Mouse (Mus musculus): Measurements from ENCODE around the gene Clic1. TPM values are rescaled to one million over a fixed set of nuclear protein-coding genes. Genes with fewer than 3 reads are reported as not detected.
"Not testable (repeated sequence)": the region's sequence is repeated elsewhere in the genome, so short reads cannot be mapped to it uniquely, and the experiment has no call there.

The Clic1 gene
- total RNA-seq, 2 experiments from 2014 or later: 28.3 to 32.5 TPM

DNA sequence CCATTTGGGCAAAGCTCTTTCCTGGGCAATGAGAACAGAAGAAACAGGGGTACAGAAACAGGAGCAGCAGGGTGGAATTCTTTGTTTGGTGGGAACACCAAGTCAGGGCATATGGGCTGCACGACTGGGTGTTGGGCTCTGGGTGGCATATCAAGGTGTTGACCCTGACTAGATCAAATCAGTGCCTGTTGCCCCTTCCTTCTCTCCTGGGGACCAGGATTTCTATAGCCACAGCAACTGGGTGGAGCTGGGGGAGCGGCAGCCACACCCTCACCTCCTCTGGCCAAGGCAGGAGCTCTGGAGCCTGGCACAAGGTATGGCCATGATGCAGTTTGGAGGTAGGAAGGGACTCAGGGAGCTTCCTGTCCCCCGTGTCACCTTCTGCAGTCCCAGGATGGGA lies 31.6 kb upstream of the Clic1 start:
- intact Hi-C loops (cut with DNase I; ENCODE audit: low total_unique reads): loop anchor here (5.0 kb wide), 1 partner anchor 84 kb away; no protein-coding TSS in a partner anchor
- DNase-seq: no peak

DNA sequence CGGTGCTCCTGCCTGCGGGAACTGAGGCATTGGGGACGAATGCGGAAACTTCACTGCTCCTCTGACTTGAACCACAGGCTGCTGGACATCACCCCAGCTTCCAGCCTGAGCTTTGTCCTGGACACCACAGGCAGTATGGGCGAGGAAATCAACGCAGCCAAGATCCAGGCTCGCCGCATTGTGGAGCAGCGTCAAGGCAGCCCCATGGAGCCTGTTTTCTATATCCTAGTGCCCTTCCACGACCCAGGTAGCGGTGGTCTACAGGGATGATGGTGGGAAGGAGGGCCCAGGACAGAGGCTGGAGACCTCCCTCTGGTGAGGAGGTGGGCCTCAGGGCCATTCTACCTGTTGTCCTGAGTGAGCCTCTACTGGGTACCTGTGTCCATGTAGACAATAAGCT lies 29.9 kb upstream of the Clic1 start:
- intact Hi-C loops (cut with DNase I; ENCODE audit: low total_unique reads): loop anchor here (2.0 to 5.0 kb wide), 2 partner anchors 39 to 82 kb away; partner anchors contain the start of gene Ddah2
- DNase-seq: no peak

DNA sequence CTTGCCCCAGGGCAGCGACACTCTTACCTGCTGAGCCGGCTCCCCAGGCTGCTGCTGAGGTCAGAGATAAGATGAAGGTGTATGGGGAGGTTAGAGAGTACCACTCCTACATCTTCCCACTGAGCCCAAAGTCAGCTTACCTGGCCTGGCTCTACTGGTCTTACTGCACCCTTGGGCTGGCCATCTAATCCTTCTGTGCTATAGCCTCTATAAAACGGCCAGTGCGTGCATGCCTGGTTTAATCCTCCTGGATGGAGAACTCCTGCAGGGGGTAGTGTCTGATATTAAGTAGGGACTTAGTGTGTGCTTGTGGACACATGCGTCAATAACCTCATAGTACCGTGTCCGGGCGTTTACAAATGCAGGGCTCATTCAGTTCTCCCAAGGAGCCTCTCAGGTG lies 29.2 kb upstream of the Clic1 start:
- DNase-seq: no peak
- intact Hi-C loops (cut with DNase I; ENCODE audit: low total_unique reads): loop anchor here (2.0 kb wide), 1 partner anchor 38 kb away; the partner anchor contains the start of gene Ddah2

DNA sequence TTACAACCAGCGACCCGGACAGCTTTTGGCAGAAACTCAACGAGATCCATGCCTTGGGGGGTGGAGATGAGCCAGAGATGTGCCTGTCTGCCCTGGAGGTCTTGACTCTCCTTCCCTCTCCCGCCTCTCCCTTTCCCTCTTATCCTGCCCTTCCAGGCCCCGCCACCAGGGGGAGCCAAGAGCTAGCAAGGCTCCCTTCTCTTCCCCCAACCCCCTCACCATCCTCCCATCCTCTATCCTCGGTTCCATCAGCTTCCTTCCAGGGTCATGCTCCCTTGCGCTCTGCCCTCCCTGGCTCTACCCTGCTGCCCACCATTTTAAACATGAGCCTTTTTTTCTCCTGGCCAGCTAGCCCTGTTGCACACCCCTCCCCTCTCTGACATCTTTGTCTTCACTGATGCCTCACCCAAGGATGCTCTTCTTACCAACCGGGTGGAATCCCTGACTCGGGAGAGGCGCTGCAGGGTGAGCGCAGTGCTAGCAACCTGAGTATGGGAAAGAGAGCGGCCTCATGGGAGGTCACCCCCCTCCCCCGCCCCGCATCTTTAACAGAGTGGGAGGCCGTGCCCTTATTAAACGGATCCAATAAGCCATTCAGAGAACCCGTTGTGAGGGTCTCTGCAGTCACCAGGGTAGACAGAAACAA lies 28.5 kb upstream of the Clic1 start:
- peak; percentile 89 for DNase-seq
- intact Hi-C loops (cut with DNase I; ENCODE audit: low total_unique reads): loop anchor here (2.0 kb wide), 1 partner anchor 38 kb away; the partner anchor contains the start of gene Ddah2

DNA sequence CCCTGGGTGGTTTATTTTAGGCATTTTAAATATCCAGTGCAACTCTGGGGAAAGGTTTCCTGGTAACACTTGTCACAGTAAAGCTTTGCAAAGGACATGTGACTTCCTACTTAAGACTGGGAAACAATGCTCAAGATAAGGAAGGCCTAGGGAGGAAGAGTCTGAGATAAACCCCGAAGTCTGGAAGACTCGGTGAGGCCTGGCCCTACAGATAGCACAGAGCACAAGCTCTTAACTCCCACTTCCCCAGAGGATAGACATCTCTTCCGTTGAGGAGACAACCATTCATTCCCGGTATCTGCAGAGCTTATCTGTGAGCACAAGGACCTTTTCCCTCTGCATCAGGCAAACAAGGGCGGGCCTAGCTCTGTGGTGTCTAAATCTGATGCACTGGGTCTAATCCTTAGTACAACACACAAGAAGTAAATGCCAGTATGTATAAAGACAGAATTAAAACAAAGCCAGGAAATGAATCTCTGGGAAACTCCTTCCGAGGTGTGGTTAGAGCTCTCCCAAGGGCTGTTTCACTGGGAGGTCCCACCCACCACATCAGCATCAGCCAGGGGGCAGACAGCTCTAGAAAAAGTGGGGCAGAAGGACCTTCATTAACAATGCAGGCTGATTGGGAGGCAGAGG lies 27.8 kb upstream of the Clic1 start:
- intact Hi-C loops (cut with DNase I; ENCODE audit: low total_unique reads): loop anchor here (2.0 kb wide), 1 partner anchor 37 kb away; the partner anchor contains the start of gene Ddah2
- no peak for DNase-seq

DNA sequence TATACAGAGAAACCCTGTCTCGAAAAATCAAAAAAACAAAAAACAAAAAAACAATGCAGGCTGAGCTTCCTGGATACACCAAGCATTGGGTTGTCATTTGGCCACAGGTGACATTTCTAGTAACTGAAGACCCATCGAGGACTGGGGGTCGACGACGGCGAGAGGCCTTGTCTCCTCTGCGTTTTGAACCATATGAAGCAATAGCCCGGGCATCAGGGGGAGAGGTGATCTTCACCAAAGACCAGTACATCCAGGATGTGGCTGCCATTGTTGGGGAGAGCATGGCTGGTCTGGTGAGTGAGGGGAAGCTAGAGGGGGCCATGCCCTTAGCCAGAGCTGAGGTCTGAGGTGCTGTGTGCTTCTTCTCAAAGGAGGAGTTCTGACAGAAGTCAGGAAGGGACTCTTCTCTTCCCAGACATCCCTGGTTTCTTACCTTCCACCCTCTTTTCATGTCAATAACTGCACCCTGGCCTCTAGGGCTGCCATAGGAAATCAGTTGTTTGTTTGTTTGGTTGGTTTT lies 27.2 kb upstream of the Clic1 start:
- intact Hi-C loops (cut with DNase I; ENCODE audit: low total_unique reads): no loop called here
- no peak for DNase-seq

DNA sequence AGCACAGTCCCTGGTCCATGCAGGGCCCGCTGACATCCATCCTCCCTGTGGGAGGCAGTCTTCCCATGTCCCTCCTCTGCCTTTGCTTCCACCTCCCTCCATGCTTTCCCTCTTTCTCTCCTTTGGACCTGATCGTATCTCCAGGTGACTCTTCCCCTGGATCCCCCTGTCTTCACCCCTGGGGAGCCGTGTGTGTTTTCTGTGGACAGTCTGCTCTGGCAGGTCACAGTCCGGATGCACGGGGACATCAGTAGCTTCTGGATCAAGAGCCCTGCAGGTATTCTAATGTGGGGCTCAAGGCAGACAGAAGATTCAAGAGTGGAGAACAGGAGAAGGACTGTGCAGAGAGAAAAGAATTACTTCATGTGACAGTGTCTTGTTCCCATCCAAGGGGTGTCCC lies 26.5 kb upstream of the Clic1 start:
- intact Hi-C loops (cut with DNase I; ENCODE audit: low total_unique reads): no loop called here

DNA sequence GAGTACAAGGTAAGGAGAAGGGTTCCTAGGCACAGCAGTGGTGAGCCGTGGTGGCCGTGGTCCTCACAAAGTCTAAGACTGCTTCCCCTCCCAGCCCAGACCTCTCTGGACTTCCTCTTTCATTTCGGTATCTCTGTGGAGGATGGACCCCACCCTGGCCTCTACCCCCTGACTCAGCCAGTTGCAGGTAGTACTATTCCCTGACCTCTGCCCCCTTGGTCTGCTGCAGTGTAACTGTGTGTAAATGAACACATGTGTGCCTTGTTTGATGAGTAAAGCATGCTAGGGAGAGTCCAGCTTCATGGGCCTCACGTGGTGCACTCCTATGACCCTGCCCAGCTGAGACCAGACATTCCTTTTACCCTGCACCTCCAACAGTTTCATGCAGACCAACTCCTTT lies 26.0 kb upstream of the Clic1 start:
- intact Hi-C loops (cut with DNase I; ENCODE audit: low total_unique reads): no loop called here

More for the DNA sequence above, 26.5 kb upstream of the Clic1 start:
- no peak for DNase-seq

DNA sequence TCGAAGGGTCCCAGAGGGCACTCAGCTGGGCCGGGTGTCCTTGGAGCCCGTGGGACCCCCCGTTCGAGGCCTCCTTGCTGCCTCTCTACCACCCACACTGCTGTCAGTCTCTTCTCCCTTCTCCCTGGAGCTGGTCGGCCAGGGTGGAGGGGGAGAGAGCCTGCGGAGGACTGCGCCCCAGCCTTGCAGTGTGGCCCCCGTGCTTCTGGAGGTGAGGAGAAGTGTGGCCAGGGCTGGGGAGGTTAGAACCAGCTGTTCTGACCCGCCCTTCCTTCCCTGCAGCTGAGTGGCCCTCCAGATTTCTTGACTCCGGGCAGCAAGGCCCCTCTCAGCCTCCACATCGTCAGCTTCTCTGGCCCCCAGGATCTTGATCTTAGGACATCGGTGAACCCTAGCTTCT lies 25.5 kb upstream of the Clic1 start:
- no peak for DNase-seq
- intact Hi-C loops (cut with DNase I; ENCODE audit: low total_unique reads): no loop called here

More for the DNA sequence above, 26.0 kb upstream of the Clic1 start:
- DNase-seq: no peak

DNA sequence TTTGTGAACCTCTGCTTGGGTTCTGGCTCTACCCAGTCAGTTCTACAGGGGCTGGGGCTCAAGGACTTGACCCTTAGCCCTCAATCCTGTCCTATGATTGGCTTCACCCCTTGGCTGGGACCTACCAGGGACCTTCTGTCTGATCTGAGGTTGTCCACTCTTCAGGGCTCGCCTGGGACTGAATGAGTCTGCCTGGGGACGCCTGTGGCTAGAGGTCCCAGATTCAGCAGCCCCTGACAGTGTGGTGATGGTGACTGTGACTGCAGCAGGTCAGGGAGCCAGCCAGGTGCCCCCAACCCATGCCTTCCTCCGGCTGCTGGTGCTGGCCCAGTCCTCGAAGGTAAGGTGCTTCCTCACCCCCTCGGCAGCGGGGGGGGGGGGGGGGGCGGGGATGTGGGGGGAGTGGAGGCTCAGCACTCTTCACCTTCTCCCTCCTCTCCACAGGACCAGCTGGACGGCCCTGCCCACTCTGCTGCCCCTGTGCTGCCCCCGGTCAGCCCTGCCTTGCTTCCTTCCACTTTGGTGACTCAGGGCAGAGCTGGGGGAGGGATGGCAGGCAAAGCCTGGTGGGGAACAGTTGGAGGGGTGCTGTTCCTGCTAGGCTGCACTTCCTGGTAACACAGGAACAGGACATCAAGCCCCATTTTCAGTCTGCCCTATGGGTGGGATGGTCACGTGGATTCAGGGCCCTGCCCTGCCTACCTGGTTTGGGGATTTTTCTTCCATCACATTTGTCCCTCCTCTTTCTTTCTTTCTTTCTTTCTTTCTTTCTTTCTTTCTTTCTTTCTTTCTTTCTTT lies 24.9 kb upstream of the Clic1 start:
- no peak for DNase-seq
- intact Hi-C loops (cut with DNase I; ENCODE audit: low total_unique reads): no loop called here

DNA sequence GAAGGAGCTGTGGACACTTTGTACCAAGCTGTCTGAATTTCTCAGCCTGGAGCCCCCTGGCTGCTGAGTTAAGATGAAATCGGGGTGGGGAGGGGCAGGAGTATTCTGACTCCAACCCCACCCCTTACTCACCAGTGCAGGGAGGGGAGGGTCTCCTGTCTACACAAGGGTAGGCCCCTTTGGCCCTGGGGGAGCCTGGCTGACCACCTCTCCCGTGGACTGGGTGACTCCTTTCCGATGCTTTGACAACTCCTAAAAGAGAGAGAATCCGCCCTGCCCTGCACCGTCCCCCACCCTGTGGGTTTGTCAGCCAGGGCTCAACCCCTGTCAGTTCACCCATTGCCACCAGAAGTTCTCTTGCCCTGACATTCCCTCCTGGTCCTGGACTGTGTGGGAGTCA lies 23.6 kb upstream of the Clic1 start:
- DNase-seq: no peak
- intact Hi-C loops (cut with DNase I; ENCODE audit: low total_unique reads): no loop called here

DNA sequence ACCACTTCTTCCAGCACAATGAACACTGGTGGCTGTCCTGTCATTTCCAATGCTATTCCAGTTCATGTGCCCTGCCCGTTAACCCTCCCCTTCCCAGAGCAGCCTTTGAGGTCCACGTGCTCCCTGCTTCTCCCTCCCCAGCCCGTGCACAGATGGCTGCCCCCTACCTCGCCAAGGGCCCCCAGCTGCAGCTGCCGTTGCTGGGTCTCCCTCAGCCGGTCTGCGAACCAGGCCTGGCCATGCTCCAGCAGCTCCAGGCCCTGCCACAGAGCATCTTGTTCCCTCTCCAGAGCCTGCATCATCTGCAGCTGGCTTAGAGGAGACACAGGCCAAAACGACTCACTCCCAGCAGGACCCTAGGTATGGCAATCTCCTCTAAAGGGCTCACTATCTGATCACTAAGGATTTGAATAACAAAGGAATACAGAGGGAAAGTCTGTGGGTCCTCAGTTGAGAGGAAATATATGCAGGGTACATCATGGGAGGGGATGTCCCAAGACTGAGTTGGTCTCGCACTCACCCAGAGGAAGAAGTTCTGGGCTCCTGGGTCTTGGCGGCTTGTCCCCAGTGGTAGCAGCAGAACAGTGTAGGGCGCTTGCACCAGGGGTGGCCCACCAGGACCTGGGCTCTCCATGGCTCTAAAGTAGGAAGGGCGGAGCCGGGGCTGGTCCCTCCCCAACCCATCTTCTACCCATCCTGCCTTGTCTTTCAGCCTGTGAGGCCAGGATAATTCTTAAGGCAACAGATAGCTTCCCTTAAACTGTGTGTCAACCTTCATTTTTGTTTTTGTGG lies 22.3 kb upstream of the Clic1 start, which contains the start of gene Sapcd1:
TSS of gene Sapcd1 (minus strand) at position 740 of the 792 bp plus-strand sequence.
- peak; percentile 84 for DNase-seq
- intact Hi-C loops (cut with DNase I; ENCODE audit: low total_unique reads): no loop called here

DNA sequence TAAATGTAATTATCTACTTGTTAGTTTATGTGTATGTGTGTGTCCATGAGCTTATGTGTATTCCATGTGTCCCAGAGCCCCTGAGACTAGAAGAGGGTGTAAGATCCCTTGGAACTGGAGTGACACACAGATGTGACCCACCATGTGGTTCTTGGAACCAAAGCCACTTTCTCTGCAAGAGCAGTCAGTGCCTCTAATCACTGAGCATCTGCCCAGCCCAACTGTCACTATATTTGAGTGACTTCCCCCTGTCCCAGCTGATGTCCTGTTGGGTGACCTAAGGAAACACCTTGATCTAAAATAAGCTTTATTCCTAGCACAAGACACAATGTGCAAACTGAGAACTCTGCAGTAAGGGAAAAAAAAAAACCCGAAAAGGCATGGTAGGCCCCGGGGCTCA lies 21.5 kb upstream of the Clic1 start:
- intact Hi-C loops (cut with DNase I; ENCODE audit: low total_unique reads): no loop called here

DNA sequence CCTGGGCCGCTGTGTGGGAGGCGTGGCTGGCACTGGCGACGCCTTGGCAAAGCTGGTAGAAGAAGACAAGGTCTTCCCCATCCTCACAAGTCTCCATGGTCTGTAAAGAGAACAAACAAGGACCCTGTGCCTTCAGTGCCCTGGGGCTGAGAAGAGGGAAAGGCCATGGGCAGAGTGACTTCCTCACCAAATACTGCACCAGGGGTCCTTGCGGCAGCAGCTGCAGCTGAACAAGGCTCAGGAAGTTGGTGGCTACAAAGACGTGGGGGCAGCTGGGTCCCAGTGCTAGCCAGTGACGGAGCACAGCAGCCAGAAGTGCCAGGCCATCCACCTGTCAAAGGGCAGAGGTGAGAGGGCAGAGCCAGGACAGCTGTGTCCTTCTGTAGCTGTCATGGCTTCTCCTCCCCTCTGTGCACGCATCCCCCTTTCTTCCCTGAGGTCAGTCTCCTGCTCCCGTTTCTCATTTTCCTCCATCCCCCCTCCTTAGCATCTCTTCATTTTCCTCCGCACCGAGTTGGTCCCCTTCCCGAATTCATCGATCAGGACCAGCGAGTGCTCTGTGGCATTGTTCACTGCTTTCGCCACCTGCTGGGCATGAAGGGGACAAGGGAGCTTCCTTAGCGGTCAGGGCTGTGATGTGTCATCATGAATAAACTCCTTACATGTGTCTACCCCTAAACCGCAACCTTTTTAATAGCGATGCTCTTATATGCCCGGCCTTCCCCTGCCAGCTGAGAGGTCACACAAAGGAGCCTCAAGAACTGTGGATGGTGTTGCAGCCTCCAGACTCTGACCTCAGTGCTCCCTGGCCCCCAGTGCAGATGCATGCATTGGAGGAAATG lies 19.9 kb upstream of the Clic1 start:
- intact Hi-C loops (cut with DNase I; ENCODE audit: low total_unique reads): no loop called here
- no peak for DNase-seq

More for the DNA sequence above, 21.5 kb upstream of the Clic1 start:
- no peak for DNase-seq

DNA sequence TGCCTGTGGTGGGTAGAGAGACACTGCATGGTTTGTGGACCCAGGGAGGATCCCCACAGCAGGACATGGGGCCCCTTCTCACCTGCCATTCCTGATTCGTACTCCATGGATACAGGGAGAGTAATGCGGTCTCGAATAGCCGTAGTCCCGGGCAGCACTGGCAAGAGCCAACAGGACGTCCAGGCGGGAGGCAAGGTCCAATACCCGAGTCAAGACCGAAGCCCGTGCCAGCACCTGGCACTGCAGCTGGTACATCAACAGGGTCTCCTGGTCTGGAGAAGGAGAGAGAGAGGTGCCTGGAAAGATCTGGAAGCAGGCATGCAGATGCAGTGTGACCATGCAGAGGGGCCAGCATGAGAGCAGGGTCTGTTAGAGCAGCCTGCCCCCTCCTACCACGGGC lies 18.5 kb upstream of the Clic1 start:
- no peak for DNase-seq
- intact Hi-C loops (cut with DNase I; ENCODE audit: low total_unique reads): no loop called here

DNA sequence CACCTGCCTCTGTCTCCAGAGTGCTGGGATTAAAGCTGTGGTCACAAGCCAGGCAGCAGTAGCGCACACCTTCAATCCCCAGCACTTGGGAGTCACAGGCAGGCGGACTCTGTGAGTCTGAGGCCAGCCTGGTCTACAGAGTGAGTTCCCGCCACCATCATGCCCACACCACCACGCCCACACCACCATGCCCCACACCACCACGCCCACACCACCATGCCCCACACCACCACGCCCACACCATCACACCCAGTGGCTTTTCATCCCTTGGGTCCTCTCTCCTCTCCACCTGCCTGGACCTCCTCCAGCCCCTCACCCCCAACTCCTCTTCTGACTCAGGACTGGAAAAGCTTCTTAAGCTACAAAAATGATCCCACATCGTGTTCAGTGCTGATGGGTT lies 17.9 kb upstream of the Clic1 start:
- DNase-seq: no peak
- intact Hi-C loops (cut with DNase I; ENCODE audit: low total_unique reads): no loop called here

DNA sequence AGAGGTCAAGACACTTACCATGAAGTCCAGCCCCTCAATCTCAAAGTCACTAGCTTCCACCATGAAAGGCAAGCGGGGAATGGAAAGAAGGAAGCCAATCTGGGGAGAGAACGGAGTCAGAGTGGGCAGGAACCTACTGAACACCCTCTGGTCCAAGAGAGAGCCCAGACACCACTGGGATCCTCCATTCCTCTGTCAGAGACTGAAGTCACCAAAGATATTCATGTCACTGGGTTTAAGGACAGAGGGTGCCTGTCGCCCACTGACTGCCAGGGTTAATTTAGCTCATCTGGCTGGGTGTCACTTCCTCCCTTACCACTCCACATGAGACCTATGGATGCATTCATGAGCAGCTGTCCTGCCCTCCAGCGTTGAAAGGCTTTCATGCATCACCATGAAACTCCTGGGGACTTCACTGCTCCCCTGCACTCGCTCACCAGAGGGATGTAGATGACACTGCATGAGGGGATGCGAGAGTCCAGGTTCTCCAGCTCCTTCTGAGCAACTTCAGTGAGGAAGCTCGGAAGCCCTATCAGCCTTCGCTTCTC lies 17.4 kb upstream of the Clic1 start:
- intact Hi-C loops (cut with DNase I; ENCODE audit: low total_unique reads): no loop called here
- no peak for DNase-seq

DNA sequence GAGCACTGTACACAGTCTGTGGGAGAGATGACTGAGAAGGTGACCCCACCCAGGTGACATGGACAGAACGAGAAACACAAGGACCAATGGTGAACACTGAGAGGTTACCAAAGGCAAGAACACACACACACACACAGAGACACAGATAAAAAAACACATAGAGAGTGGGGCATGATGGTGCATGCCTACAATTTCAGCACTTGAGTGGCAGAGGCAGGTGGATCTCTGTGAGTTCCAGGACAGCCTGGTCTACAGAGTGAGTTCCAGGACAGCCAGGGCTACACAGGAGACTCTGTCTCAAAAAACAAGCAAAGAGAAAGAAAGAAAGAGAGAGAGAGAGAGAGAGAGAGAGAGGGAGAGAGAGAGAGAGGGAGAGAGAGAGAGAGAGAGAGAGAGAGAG lies 16.1 kb upstream of the Clic1 start:
- intact Hi-C loops (cut with DNase I; ENCODE audit: low total_unique reads): not testable (repeated sequence)

More for the DNA sequence above, 16.1 kb upstream of the Clic1 start:
- DNase-seq: not testable (repeated sequence)
